Mouse (Mus musculus): ENCODE measurements around the gene Gtf2ird2. TPM values are rescaled to one million over a fixed set of nuclear protein-coding genes. Genes with fewer than 3 reads are reported as not detected.

Gene Gtf2ird2
- polyA plus RNA-seq, 1 experiment from 2014 or later = 11.0 TPM

DNA sequence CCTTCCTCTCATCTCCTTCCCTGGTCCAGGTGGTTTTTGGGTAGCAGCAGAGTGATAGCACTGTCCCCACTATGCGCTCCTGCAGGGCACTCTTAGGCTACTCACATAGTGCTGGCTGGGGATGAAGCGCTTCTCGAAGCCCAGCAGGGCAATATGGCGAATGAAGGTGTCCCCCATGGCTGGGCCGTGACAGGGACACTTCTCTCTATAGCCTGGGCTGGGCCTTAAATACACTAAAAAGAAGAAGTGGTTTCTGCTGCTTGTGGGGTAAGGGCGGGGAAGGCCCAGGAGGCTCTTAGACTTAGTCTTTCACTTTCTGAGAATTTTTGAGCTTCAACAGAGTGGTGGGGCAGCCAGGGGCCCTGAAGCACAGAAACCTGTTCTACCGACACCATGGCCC is 45.6 kb downstream of the Gtf2ird2 start, which contains the start of gene Ncf1:
TSS of gene Ncf1 (minus strand) at position 235 of the 400 bp plus-strand sequence.
- H3K4me2 ChIP-seq (replicated peaks; ENCODE audit: low read depth, low read length) = no peak within 1 kb of the TSS
- H3K27me3 ChIP-seq (ENCODE audit: insufficient read depth, low read length) = no peaks in the 10 kb centered on the region
- no peaks in the 10 kb centered on the region for H3K36me3 ChIP-seq (ENCODE audit: insufficient read depth, low read length)
- ATAC-seq (ENCODE audit: low FRiP score, low TSS enrichment) = no peak
- 92% methylated on average over 7 of the region's 7 CpGs for WGBS
- no peak within 1 kb of the TSS for H3K4me3 ChIP-seq (ENCODE audit: low read length)
- H3K27ac ChIP-seq (ENCODE audit: low read length) = no peak within 1 kb of the TSS
- H3K4me1 ChIP-seq (ENCODE audit: insufficient read depth, low read length) = peaks cover 33% of the 10 kb centered on the region
- H3K9ac ChIP-seq (replicated peaks; ENCODE audit: low read length) = no peak within 1 kb of the TSS
- no peaks in the 10 kb centered on the region for H3K9me3 ChIP-seq (ENCODE audit: low read length)

DNA sequence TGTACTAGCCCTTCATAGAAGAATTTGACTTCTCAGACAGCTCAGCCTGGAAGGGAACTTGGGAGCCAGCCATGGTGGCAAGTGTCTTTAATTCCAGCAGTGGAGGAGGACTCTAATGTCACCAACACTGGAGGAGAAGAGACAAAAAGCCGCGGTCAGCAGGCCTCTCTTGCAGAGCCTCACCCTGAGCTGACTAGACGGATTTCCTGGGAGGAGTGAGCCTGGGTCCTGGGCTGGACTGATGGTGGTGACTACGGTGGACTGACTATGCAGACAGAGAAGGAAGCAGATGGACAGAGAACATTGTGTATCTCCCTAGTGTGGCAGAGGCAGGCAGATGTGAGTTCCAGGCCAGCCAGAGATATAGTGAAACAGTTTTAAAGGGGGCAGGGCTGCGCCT is 47.6 kb downstream of the Gtf2ird2 start:
- peaks cover 4% of the 10 kb centered on the region; the same call in 1 of the 2 replicates for H3K36me3 ChIP-seq (ENCODE audit: insufficient read depth, low read length)
- no peak for ATAC-seq (ENCODE audit: low FRiP score, low TSS enrichment)
- peaks cover 39% of the 10 kb centered on the region for H3K4me1 ChIP-seq (ENCODE audit: insufficient read depth, low read length)
- H3K27me3 ChIP-seq (ENCODE audit: insufficient read depth, low read length) = no peaks in the 10 kb centered on the region
- H3K9me3 ChIP-seq (ENCODE audit: low read length) = no peaks in the 10 kb centered on the region
- H3K4me2 ChIP-seq (replicated peaks; ENCODE audit: low read depth, low read length) = no peak overlapping the region
- H3K4me3 ChIP-seq (ENCODE audit: low read length) = no peak overlapping the region
- H3K9ac ChIP-seq (replicated peaks; ENCODE audit: low read length) = no peak overlapping the region
- no peak overlapping the region for H3K27ac ChIP-seq (ENCODE audit: low read length)
- 70% methylated on average over 5 of the region's 5 CpGs for whole genome bisulfite sequencing

DNA sequence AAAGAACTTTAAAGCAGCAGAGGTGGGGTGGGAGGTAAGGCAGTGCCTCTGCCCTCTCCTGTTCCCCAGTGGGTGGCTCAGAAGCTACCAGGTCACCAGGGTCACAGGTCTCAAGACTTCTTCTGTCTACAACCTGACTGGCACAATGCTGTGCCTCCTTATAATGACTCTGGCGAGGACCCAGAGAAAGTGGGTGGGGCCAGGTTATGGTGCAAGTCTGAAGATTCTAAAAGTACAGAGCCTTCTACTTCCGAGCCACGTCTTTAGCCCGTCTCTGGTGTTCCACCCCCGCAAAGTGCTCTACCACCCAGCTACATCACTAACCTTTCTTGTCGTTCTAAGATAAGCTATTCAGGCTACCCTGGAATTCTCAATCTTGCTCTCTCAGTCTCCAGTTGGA is 48.3 kb downstream of the Gtf2ird2 start:
- Histone ChIP-seq H3K9ac (replicated peaks; ENCODE audit: low read length) (no peak overlapping the region), H3K36me3 (ENCODE audit: insufficient read depth, low read length) (peaks cover 12% of the 10 kb centered on the region), H3K27ac (ENCODE audit: low read length) (peak overlapping the region; percentile 55), H3K4me1 (ENCODE audit: insufficient read depth, low read length) (peaks cover 32% of the 10 kb centered on the region), H3K4me3 (ENCODE audit: low read length) (no peak overlapping the region), H3K27me3 (ENCODE audit: insufficient read depth, low read length) (no peaks in the 10 kb centered on the region), H3K4me2 (replicated peaks; ENCODE audit: low read depth, low read length) (no peak overlapping the region), H3K9me3 (ENCODE audit: low read length) (no peaks in the 10 kb centered on the region)
- ATAC-seq (ENCODE audit: low FRiP score, low TSS enrichment) = no peak
- WGBS = 52% methylated on average over 6 of the region's 6 CpGs

DNA sequence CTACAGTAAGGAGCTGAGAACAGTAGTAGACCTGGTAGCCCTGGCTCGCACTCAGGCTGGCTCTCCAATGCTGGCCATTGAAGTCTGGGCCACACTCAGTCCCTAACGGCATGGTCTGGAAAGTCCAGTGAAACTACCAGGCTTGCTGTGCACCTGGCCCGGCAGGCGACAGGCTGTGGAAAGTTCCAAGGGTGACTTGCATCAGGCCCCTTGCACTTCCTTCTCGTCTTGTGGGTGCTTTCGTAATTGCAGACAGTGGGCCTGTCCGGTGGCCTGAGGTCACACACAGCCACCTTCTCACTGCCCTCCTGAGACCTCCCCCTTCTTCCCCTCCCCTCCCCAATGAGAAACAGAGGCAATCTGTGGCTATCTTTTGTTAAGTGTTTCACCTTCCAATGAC is 48.7 kb downstream of the Gtf2ird2 start:
- no peak overlapping the region for H3K9ac ChIP-seq (replicated peaks; ENCODE audit: low read length)
- no peaks in the 10 kb centered on the region for H3K9me3 ChIP-seq (ENCODE audit: low read length)
- H3K27ac ChIP-seq (ENCODE audit: low read length) = peak overlapping the region; percentile 55
- H3K4me2 ChIP-seq (replicated peaks; ENCODE audit: low read depth, low read length) = no peak overlapping the region
- no peaks in the 10 kb centered on the region for H3K27me3 ChIP-seq (ENCODE audit: insufficient read depth, low read length)
- peaks cover 27% of the 10 kb centered on the region for H3K4me1 ChIP-seq (ENCODE audit: insufficient read depth, low read length)
- H3K4me3 ChIP-seq (ENCODE audit: low read length) = no peak overlapping the region
- WGBS = 14% methylated on average over 7 of the region's 7 CpGs
- ATAC-seq (ENCODE audit: low FRiP score, low TSS enrichment) = 0 out of 2 replicates have a peak, but pooled peaks have one; percentile 1
- H3K36me3 ChIP-seq (ENCODE audit: insufficient read depth, low read length) = peaks cover 16% of the 10 kb centered on the region

DNA sequence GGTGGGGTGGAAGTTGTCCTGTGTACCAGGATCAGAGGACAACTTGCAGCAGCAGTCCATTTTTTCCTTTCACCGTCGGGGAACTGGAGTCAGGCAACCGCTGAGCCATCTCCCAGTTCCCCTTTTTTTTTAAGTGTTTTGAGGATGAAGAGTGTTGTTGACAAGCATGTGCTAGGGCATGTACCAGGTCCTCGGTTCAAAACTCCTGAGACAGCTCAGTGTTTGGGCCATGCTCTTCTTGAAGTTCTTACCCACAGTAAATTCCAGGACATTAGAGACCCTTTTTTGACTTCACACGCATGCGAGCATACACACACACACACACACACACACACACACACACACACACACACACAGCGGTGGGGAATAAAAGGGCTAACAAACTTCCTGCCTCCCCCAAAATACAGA is 49.4 kb downstream of the Gtf2ird2 start:
- Histone ChIP-seq H3K27me3 (ENCODE audit: insufficient read depth, low read length) (no peaks in the 10 kb centered on the region), H3K9ac (replicated peaks; ENCODE audit: low read length) (no peak overlapping the region), H3K4me3 (ENCODE audit: low read length) (no peak overlapping the region), H3K4me1 (ENCODE audit: insufficient read depth, low read length) (peaks cover 23% of the 10 kb centered on the region), H3K27ac (ENCODE audit: low read length) (no peak overlapping the region), H3K36me3 (ENCODE audit: insufficient read depth, low read length) (peaks cover 23% of the 10 kb centered on the region), H3K9me3 (ENCODE audit: low read length) (no peaks in the 10 kb centered on the region), H3K4me2 (replicated peaks; ENCODE audit: low read depth, low read length) (no peak overlapping the region)
- ATAC-seq (ENCODE audit: low FRiP score, low TSS enrichment) = no peak
- WGBS = 45% methylated on average over 7 of the region's 7 CpGs

DNA sequence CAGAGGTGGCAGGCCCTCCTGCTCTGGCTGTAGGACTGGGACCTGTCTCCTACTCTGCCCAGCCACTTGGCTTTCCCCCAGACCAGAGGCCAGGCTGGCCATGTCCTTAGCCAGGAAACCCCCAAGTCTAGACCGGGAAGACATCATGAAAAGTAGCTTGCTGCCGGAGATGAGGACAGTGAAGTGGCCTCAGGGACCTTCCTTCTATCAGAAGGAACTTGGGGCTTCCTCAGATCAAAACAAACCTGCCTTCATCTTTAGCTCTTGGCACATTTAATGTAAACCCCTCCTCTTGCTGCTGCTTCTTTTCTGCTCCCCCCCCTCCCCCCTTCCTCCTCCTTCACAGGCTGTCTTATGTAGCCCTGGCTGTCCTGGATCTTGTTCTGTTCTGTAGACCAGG is 50.4 kb downstream of the Gtf2ird2 start:
- WGBS = 46% methylated on average over 2 of the region's 2 CpGs
- H3K4me2 ChIP-seq (replicated peaks; ENCODE audit: low read depth, low read length) = no peak overlapping the region
- H3K27ac ChIP-seq (ENCODE audit: low read length) = no peak overlapping the region
- peaks cover 33% of the 10 kb centered on the region for H3K36me3 ChIP-seq (ENCODE audit: insufficient read depth, low read length)
- H3K9me3 ChIP-seq (ENCODE audit: low read length) = no peaks in the 10 kb centered on the region
- no peak overlapping the region for H3K4me3 ChIP-seq (ENCODE audit: low read length)
- no peaks in the 10 kb centered on the region for H3K27me3 ChIP-seq (ENCODE audit: insufficient read depth, low read length)
- no peak for ATAC-seq (ENCODE audit: low FRiP score, low TSS enrichment)
- no peak overlapping the region for H3K9ac ChIP-seq (replicated peaks; ENCODE audit: low read length)
- peaks cover 23% of the 10 kb centered on the region for H3K4me1 ChIP-seq (ENCODE audit: insufficient read depth, low read length)

DNA sequence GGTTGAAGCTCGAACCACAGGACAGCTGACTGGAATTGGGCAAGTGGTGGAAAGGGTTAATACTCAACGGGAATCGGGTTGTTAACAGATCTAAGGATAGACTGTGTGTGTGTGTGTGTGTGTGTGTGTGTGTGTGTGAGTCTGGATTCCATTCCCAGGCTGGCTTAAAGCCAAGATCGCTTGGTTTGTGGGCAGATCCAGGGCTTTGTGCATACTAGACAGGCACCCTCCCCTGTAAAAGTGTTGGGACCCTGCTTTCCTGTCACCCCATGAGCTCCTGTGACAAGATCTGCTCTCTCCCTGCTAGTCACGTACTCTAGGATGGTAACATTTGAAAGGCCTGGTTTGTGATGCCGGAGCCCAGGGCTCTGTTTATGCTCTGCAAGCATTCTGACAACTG is 51.3 kb downstream of the Gtf2ird2 start:
- H3K9me3 ChIP-seq (ENCODE audit: low read length) = no peaks in the 10 kb centered on the region
- H3K9ac ChIP-seq (replicated peaks; ENCODE audit: low read length) = no peak overlapping the region
- H3K4me3 ChIP-seq (ENCODE audit: low read length) = no peak overlapping the region
- WGBS = 27% methylated on average over 6 of the region's 6 CpGs
- no peak for ATAC-seq (ENCODE audit: low FRiP score, low TSS enrichment)
- peaks cover 23% of the 10 kb centered on the region for H3K4me1 ChIP-seq (ENCODE audit: insufficient read depth, low read length)
- peak overlapping the region; percentile 25; the same call in 1 of the 2 replicates for H3K27ac ChIP-seq (ENCODE audit: low read length)
- no peaks in the 10 kb centered on the region for H3K27me3 ChIP-seq (ENCODE audit: insufficient read depth, low read length)
- H3K36me3 ChIP-seq (ENCODE audit: insufficient read depth, low read length) = peaks cover 42% of the 10 kb centered on the region
- H3K4me2 ChIP-seq (replicated peaks; ENCODE audit: low read depth, low read length) = no peak overlapping the region

DNA sequence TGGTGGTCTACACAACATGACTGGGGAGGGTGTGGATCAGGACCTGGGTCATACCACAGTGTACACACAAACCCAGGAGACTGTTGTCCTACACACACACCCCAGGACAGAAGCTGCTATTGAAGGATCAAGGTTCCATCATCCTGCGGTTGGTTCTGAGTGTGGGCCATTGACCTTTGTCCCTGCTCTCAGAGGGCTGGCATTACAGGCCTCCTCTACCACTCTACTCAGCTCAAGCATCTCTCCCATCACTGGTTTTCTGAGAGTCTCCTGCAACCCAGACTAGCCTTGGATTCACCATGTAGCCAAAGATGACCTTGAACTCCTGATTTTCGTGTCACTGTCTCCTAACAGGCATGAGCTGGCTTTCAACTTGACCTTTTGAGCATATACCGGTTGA is 52.4 kb downstream of the Gtf2ird2 start:
- Histone ChIP-seq H3K27ac (ENCODE audit: low read length) (no peak overlapping the region), H3K4me2 (replicated peaks; ENCODE audit: low read depth, low read length) (no peak overlapping the region), H3K9me3 (ENCODE audit: low read length) (no peaks in the 10 kb centered on the region), H3K36me3 (ENCODE audit: insufficient read depth, low read length) (peaks cover 53% of the 10 kb centered on the region), H3K9ac (replicated peaks; ENCODE audit: low read length) (no peak overlapping the region), H3K27me3 (ENCODE audit: insufficient read depth, low read length) (no peaks in the 10 kb centered on the region), H3K4me3 (ENCODE audit: low read length) (no peak overlapping the region), H3K4me1 (ENCODE audit: insufficient read depth, low read length) (peaks cover 23% of the 10 kb centered on the region)
- WGBS = 78% methylated on average over 3 of the region's 3 CpGs
- no peak; the same call in 1 of the 2 replicates for ATAC-seq (ENCODE audit: low FRiP score, low TSS enrichment)

DNA sequence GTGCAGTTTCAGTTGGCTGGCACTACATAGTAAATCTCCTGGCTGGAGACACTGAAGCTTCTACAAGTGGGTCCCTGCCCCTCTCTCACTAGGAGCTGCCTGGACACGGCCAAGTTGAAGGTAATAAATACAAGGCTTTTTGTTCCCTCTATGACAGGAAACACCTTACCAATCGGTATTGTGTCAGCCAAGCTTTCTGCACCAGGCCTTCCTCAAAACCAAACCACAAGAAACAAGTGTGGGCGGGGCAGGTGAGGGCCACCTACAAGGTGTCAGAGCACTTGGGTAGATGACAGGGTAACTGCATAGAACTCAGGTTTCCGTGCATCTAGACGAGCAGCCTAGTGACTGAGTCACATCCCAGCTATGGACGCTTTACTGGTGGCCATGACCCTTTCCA is 53.0 kb downstream of the Gtf2ird2 start:
- no peak overlapping the region for H3K4me3 ChIP-seq (ENCODE audit: low read length)
- H3K27ac ChIP-seq (ENCODE audit: low read length) = no peak overlapping the region
- 86% methylated on average over 6 of the region's 6 CpGs for WGBS
- H3K9ac ChIP-seq (replicated peaks; ENCODE audit: low read length) = no peak overlapping the region
- H3K27me3 ChIP-seq (ENCODE audit: insufficient read depth, low read length) = no peaks in the 10 kb centered on the region
- H3K4me2 ChIP-seq (replicated peaks; ENCODE audit: low read depth, low read length) = no peak overlapping the region
- no peak for ATAC-seq (ENCODE audit: low FRiP score, low TSS enrichment)
- peaks cover 23% of the 10 kb centered on the region for H3K4me1 ChIP-seq (ENCODE audit: insufficient read depth, low read length)
- peaks cover 59% of the 10 kb centered on the region for H3K36me3 ChIP-seq (ENCODE audit: insufficient read depth, low read length)
- no peaks in the 10 kb centered on the region for H3K9me3 ChIP-seq (ENCODE audit: low read length)

DNA sequence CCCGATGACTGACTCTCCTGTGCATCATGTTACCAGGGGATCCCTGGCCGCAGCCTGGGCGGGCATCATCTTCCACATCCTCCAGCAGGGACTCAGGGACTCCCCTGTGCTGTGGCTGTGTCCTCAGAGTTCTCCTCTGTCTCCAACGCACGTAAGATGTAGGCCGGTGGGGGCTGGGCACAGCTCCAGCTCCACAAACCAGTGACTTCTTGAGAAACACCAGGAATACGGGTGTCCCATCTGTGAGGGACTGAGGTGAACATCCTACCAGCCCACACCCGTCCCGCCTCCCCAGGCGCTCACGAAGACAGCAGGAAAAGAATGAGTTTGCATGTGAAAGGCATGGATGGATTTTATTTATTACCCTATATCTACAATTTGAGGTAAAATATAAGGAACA is 53.7 kb downstream of the Gtf2ird2 start:
- 89% methylated on average over 11 of the region's 11 CpGs for WGBS
- no peak overlapping the region for H3K4me3 ChIP-seq (ENCODE audit: low read length)
- H3K9me3 ChIP-seq (ENCODE audit: low read length) = no peaks in the 10 kb centered on the region
- peaks cover 18% of the 10 kb centered on the region for H3K4me1 ChIP-seq (ENCODE audit: insufficient read depth, low read length)
- no peak overlapping the region for H3K4me2 ChIP-seq (replicated peaks; ENCODE audit: low read depth, low read length)
- H3K9ac ChIP-seq (replicated peaks; ENCODE audit: low read length) = no peak overlapping the region
- no peak overlapping the region for H3K27ac ChIP-seq (ENCODE audit: low read length)
- H3K27me3 ChIP-seq (ENCODE audit: insufficient read depth, low read length) = no peaks in the 10 kb centered on the region
- peaks cover 66% of the 10 kb centered on the region for H3K36me3 ChIP-seq (ENCODE audit: insufficient read depth, low read length)
- no peak for ATAC-seq (ENCODE audit: low FRiP score, low TSS enrichment)
